In genomic region chr7:132768498-132769344, GRCm38 (mm10) we compare ENCODE assay signal across 10 mouse cellular contexts. TPM values are rescaled to one million over a fixed set of nuclear protein-coding genes. Genes with fewer than 3 reads are reported as not detected.
A peak's percentile ranks its signal among the peaks of the same experiment; 100 is the strongest.
DNase-seq lines count a peak whose midpoint lies in the region; ATAC-seq and TF ChIP-seq lines count a peak whose summit lies in the region.
"Had no signal": no experiment of that assay in that cellular context is flagged by ENCODE, and none has a peak within 500 bp of the region (broad histone marks: within the 10 kb centered on the region; RNA-seq: fewer than 3 reads in every experiment).

No protein-coding gene starts in this region.

- no peaks in the 10 kb centered on the region for H3K27me3 ChIP-seq in midbrain, embryonic 13.5 days
- no peaks in the 10 kb centered on the region for H3K27me3 ChIP-seq in midbrain, embryonic 11.5 days (ENCODE audit: control insufficient read depth, insufficient read depth, low read length)
- no peaks in the 10 kb centered on the region for H3K27me3 ChIP-seq in forebrain, embryonic 13.5 days
- no peaks in the 10 kb centered on the region for H3K27me3 ChIP-seq in liver, postnatal 0 days (ENCODE audit: insufficient read depth, low read length)

- no peak overlapping the region for H3K4me2 ChIP-seq in midbrain, embryonic 13.5 days (replicated peaks)
- no peak overlapping the region for H3K4me2 ChIP-seq in midbrain, embryonic 11.5 days
- H3K4me2 ChIP-seq in forebrain, embryonic 13.5 days: no peak overlapping the region
- H3K4me2 ChIP-seq in liver, postnatal 0 days (ENCODE audit: low read depth, low read length): peak overlapping the region; percentile 63

- H3K4me1 ChIP-seq in midbrain, embryonic 13.5 days (replicated peaks): peaks cover 35% of the 10 kb centered on the region
- no peaks in the 10 kb centered on the region; the same call in 1 of the 2 replicates for H3K4me1 ChIP-seq in midbrain, embryonic 11.5 days (ENCODE audit: control insufficient read depth, insufficient read depth, low read length)
- peaks cover 63% of the 10 kb centered on the region for H3K4me1 ChIP-seq in forebrain, embryonic 13.5 days
- H3K4me1 ChIP-seq in liver, postnatal 0 days (ENCODE audit: insufficient read depth): peaks cover 59% of the 10 kb centered on the region

- no peak for TF ChIP-seq CTCF in liver, postnatal 0 days (IDR thresholded peaks at IDR 0.05; ENCODE audit: low read depth)

- H3K9ac ChIP-seq in midbrain, embryonic 13.5 days (replicated peaks): no peak overlapping the region
- no peak overlapping the region for H3K9ac ChIP-seq in midbrain, embryonic 11.5 days (ENCODE audit: low read length)
- no peak overlapping the region for H3K9ac ChIP-seq in forebrain, embryonic 13.5 days
- peak overlapping the region; percentile 40 for H3K9ac ChIP-seq in liver, postnatal 0 days (replicated peaks)

- no peak for ATAC-seq in midbrain, embryonic 13.5 days
- ATAC-seq in midbrain, embryonic 11.5 days (ENCODE audit: low FRiP score): no peak
- no peak for ATAC-seq in forebrain, embryonic 13.5 days
- no peak for ATAC-seq in liver, postnatal 0 days

- 0 out of 2 replicates have a peak overlapping the region, but pooled peaks have one; percentile 73 for H3K27ac ChIP-seq in midbrain, embryonic 13.5 days
- H3K27ac ChIP-seq in midbrain, embryonic 11.5 days (ENCODE audit: low read depth, low read length): no peak overlapping the region
- peak overlapping the region; percentile 83 for H3K27ac ChIP-seq in forebrain, embryonic 13.5 days
- peak overlapping the region; percentile 70 for H3K27ac ChIP-seq in liver, postnatal 0 days (ENCODE audit: low read depth)

- no peak for TF ChIP-seq EP300 in liver, postnatal 0 days (IDR thresholded peaks at IDR 0.05; ENCODE audit: low read depth)

- peak; percentile 71 for DNase-seq in cerebellum, adult 9-10 months
- no peak for DNase-seq in cerebellum, postnatal 4 days (ENCODE audit: low spot score in 2 of 2)
- DNase-seq in midbrain, embryonic 11.5 days (ENCODE audit: low spot score, missing footprints): no peak
- peak; percentile 31 for DNase-seq in liver, postnatal 0 days
- no peak for DNase-seq in adrenal gland, postnatal 36 days
- DNase-seq in ovary, postnatal 10 days (ENCODE audit: low spot score): no peak
- DNase-seq: B cell, adult 2 months; kidney, adult 8-10 months had no signal

- no peaks in the 10 kb centered on the region for H3K9me3 ChIP-seq in midbrain, embryonic 13.5 days
- H3K9me3 ChIP-seq in midbrain, embryonic 11.5 days (ENCODE audit: control insufficient read depth, low read length): no peaks in the 10 kb centered on the region
- H3K9me3 ChIP-seq in forebrain, embryonic 13.5 days (replicated peaks): no peaks in the 10 kb centered on the region
- H3K9me3 ChIP-seq in liver, postnatal 0 days (ENCODE audit: low read length): no peaks in the 10 kb centered on the region

- H3K4me3 ChIP-seq in midbrain, embryonic 13.5 days (replicated peaks): no peak overlapping the region
- H3K4me3 ChIP-seq in midbrain, embryonic 11.5 days (ENCODE audit: low read depth, low read length): no peak overlapping the region
- no peak overlapping the region for H3K4me3 ChIP-seq in forebrain, embryonic 13.5 days
- peak overlapping the region; percentile 27 for H3K4me3 ChIP-seq in liver, postnatal 0 days (ENCODE audit: low read depth, low read length)

- 80% methylated on average over 12 of the region's 12 CpGs for WGBS in midbrain, embryonic 13.5 days
- WGBS in midbrain, embryonic 11.5 days: 86% methylated on average over 12 of the region's 12 CpGs
- 84% methylated on average over 12 of the region's 12 CpGs for WGBS in forebrain, embryonic 13.5 days
- WGBS in liver, postnatal 0 days (ENCODE audit: insufficient replicate concordance): 66% methylated on average over 12 of the region's 12 CpGs

- peaks cover 9% of the 10 kb centered on the region; the same call in 1 of the 2 replicates for H3K36me3 ChIP-seq in midbrain, embryonic 13.5 days
- no peaks in the 10 kb centered on the region for H3K36me3 ChIP-seq in midbrain, embryonic 11.5 days (ENCODE audit: control insufficient read depth, insufficient read depth, low read length)
- peaks cover 47% of the 10 kb centered on the region for H3K36me3 ChIP-seq in forebrain, embryonic 13.5 days (ENCODE audit: poor library complexity, severe bottlenecking)
- peaks cover 83% of the 10 kb centered on the region for H3K36me3 ChIP-seq in liver, postnatal 0 days (replicated peaks; ENCODE audit: insufficient read depth, low read length)

RNA-seq across cellular contexts. Expression of gene Fam53b, which starts 45.0 kb away (rescaled TPM):
- polyA plus RNA-seq in midbrain, embryonic 13.5 days (2015; fragmentation: Nextera tagmentation; extraction: Ambion mirVana): 21.7 and 23.4 TPM in 2 replicates
- polyA plus RNA-seq in midbrain, embryonic 11.5 days (2014; fragmentation: Nextera tagmentation; extraction: Ambion mirVana): 17.0 and 17.5 TPM in 2 replicates
- polyA plus RNA-seq in forebrain, embryonic 13.5 days (2015; fragmentation: Nextera tagmentation; extraction: Ambion mirVana): 31.1 and 33.9 TPM in 2 replicates
- 15.2 and 17.2 TPM in 2 replicates for polyA plus RNA-seq in liver, postnatal 0 days (2015; fragmentation: Nextera tagmentation; extraction: Ambion mirVana)
- 10 to 100 TPM; 65.9 to 94.9 TPM for total RNA-seq in adrenal gland, postnatal 36 days (2021)

Comparison
In these comparisons a context has a peak if more than half of its experiments do, and no peak if none do; other contexts are left out.
1. DNase-seq: peak in cerebellum, adult 9-10 months (single experiment) and liver, postnatal 0 days (single experiment); none in cerebellum, postnatal 4 days (0 of 2), midbrain, embryonic 11.5 days (single experiment), adrenal gland, postnatal 36 days (0 of 2) and ovary, postnatal 10 days (single experiment).